Mouse (Mus musculus) liver, postnatal 0 days (tissue): ENCODE measurements around the gene Col12a1.
A peak's percentile ranks its signal among the peaks of the same experiment; 100 is the strongest.

Source experiments
- CTCF ChIP-seq: sonication (generic); IDR thresholded peaks from 2 replicates; pipeline ENCODE4 v1.5.1; 2016; ENCODE audit warnings: antibody characterized with exemption, low read depth
- EP300 ChIP-seq: IDR thresholded peaks from 2 replicates; pipeline ENCODE4 v1.6.1; 2016; ENCODE audit warnings: antibody characterized with exemption, low read depth, mild to moderate bottlenecking

DNA sequence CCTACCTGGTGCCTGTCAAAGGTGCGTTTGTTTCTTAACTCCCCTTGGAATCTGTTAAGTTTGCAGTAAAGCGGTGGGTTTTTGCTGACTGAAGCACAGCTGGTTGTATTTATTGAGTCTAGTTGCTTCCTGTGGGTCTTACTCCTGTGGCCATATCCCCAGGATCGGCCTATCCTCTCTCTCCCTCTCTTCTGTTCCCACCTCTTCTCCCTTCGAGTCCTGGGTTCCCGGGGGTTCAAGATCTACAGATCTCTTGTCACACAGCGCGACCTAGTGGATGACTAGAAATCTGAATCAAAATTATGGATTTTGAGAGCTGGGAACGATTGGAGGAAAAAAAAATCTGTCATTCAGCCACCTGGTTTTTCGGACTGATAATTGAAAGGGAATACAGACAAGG, 2.4 kb upstream of the Col12a1 start:
- peak; percentile 64 for TF ChIP-seq CTCF
- TF ChIP-seq EP300 = no peak
